Mouse (Mus musculus) left cerebral cortex, postnatal 4 days (tissue): ENCODE measurements around the gene Chfr. TPM values are rescaled to one million over a fixed set of nuclear protein-coding genes. Genes with fewer than 3 reads are reported as not detected.

Source experiments
- total RNA-seq, 2 experiments: library from RNA; stranded (reverse); gene quantifications; 2 replicates each; pipeline ENCODE4 v1.2.3; 2021

Chfr gene
- total RNA-seq, 2 experiments from 2014 or later: 86.1 to 92.9 TPM

Other genes with a start within 250 kb of the Chfr start
- gene Gm15446, start 212.4 kb upstream of the Chfr start, total RNA-seq: 10 to 100 TPM; 45.0 to 46.0 TPM
- gene Zfp932, start 139.3 kb upstream of the Chfr start, total RNA-seq: 10 to 100 TPM; 59.9 to 76.3 TPM
- 1 to 10 TPM; 7.0 to 9.2 TPM for gene Gm17655, start 63.3 kb upstream of the Chfr start, total RNA-seq
- under 1 TPM; 0.54 to 0.98 TPM for gene Gm35315, start 41.4 kb upstream of the Chfr start, total RNA-seq
- 1 to 10 TPM; 2.6 to 3.6 TPM for gene Plcxd1, start 35.9 kb upstream of the Chfr start, total RNA-seq
- 10 to 100 TPM; 92.2 to 94.7 TPM for gene Gtpbp6, start 27.6 kb upstream of the Chfr start, total RNA-seq
- gene Zfp605, start 25.8 kb upstream of the Chfr start, total RNA-seq: 10 to 100 TPM; 20.5 to 21.7 TPM
- gene Golga3, start 40.9 kb downstream of the Chfr start, total RNA-seq: 10 to 100 TPM; 50.4 to 52.3 TPM
- gene Ankle2, start 95.2 kb downstream of the Chfr start, total RNA-seq: 10 to 100 TPM; 34.2 to 38.6 TPM
- 10 to 100 TPM; 66.5 to 66.9 TPM for gene Pgam5, start 134.1 kb downstream of the Chfr start, total RNA-seq
- 1 to 10 TPM; 5.9 to 7.0 TPM for gene Pxmp2, start 150.3 kb downstream of the Chfr start, total RNA-seq
- gene Pole, start 150.5 kb downstream of the Chfr start, total RNA-seq: 1 to 10 TPM; 8.0 to 9.1 TPM
- 10 to 100 TPM; 12.5 to 15.0 TPM for gene P2rx2, start 207.4 kb downstream of the Chfr start, total RNA-seq
- not detected for gene Lrcol1, start 208.9 kb downstream of the Chfr start, total RNA-seq